Mouse (Mus musculus): ENCODE measurements at regions not wholly inside any gene's neighbourhood (a gene's known extent, or its start where the extent isn't known, plus 50 kb on each side); places are given as distances from the start of the nearest gene placed in this dataset.
A peak's percentile ranks its signal among the peaks of the same experiment; 100 is the strongest.

GRCm38 (mm10) chr16:51315608-51316007, 715.4 kb upstream of the Cblb start:
- no peak overlapping the region for H3K4me2 ChIP-seq
- H3K9ac ChIP-seq: no peak overlapping the region
- no peaks in the 10 kb centered on the region for H3K9me3 ChIP-seq (replicated peaks)
- no peaks in the 10 kb centered on the region for H3K4me1 ChIP-seq
- H3K4me3 ChIP-seq: no peak overlapping the region
- whole genome bisulfite sequencing: 14% methylated on average over 6 of the region's 6 CpGs
- H3K27ac ChIP-seq: no peak overlapping the region
- ATAC-seq: peak; percentile 68; the same call in 1 of the 2 replicates
- H3K27me3 ChIP-seq: no peaks in the 10 kb centered on the region
- H3K36me3 ChIP-seq (ENCODE audit: poor library complexity, severe bottlenecking): no peaks in the 10 kb centered on the region

DNA sequence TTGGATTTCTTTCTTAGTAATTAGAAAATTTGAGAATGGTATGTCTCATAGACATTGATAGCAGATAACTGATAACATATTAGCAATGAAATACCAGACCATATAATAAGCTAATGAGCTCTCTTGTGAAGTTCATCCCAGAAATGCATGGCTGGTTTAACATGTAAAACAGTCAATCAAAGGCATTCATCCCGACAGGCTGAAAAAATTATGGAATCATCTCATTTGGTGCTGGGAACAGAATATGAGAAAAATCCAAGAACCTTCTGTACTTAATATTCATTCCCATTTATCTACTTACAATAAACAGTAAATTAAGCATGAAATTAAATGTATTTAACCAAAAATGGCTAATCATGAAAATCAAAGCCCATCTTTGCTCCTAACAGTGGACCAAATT, 698.8 kb upstream of the Cblb start:
- H3K4me3 ChIP-seq: no peak overlapping the region

GRCm38 (mm10) chr16:51334972-51335371, 696.1 kb upstream of the Cblb start:
- no peaks in the 10 kb centered on the region for H3K27me3 ChIP-seq
- no peaks in the 10 kb centered on the region for H3K9me3 ChIP-seq (replicated peaks)
- no peak overlapping the region for H3K4me2 ChIP-seq
- H3K4me1 ChIP-seq: no peaks in the 10 kb centered on the region
- WGBS: 55% methylated on average over 7 of the region's 7 CpGs
- no peak overlapping the region for H3K27ac ChIP-seq
- ATAC-seq: no peak
- H3K36me3 ChIP-seq (ENCODE audit: poor library complexity, severe bottlenecking): no peaks in the 10 kb centered on the region
- H3K4me3 ChIP-seq: no peak overlapping the region
- H3K9ac ChIP-seq: no peak overlapping the region

More for the DNA sequence above, 698.8 kb upstream of the Cblb start:
- ATAC-seq: peak; percentile 55; the same call in 1 of the 2 replicates
- no peaks in the 10 kb centered on the region for H3K9me3 ChIP-seq (replicated peaks)
- no peaks in the 10 kb centered on the region for H3K27me3 ChIP-seq
- WGBS: 55% methylated on average over 1 of the region's 1 CpGs
- no peak overlapping the region for H3K4me2 ChIP-seq
- no peak overlapping the region for H3K9ac ChIP-seq
- no peaks in the 10 kb centered on the region for H3K4me1 ChIP-seq
- H3K36me3 ChIP-seq (ENCODE audit: poor library complexity, severe bottlenecking): no peaks in the 10 kb centered on the region
- no peak overlapping the region for H3K27ac ChIP-seq

DNA sequence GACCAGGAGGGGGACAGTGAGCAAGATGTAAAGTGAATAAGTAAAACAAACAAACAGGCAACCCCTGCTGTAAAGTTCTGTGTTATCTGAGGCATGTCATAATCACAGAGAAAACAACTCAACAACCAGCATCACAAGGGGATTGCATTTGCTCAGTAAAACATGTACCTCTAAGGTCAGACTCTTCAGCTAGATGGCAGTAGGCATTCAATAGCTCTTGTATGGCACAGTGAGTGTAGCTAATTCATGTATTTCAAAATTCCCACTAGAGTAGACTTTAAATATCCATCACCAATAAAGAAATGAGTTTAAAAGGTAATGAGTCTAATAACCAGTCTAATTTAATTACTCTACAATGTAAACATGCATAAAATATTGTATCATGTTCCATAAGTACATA, 683.9 kb upstream of the Cblb start:
- H3K27me3 ChIP-seq: no peaks in the 10 kb centered on the region
- H3K4me2 ChIP-seq: no peak overlapping the region
- no peak overlapping the region for H3K27ac ChIP-seq
- H3K9me3 ChIP-seq (replicated peaks): no peaks in the 10 kb centered on the region
- H3K4me3 ChIP-seq: no peak overlapping the region
- H3K4me1 ChIP-seq: no peaks in the 10 kb centered on the region
- H3K36me3 ChIP-seq (ENCODE audit: poor library complexity, severe bottlenecking): no peaks in the 10 kb centered on the region
- H3K9ac ChIP-seq: no peak overlapping the region
- no peak for ATAC-seq

DNA sequence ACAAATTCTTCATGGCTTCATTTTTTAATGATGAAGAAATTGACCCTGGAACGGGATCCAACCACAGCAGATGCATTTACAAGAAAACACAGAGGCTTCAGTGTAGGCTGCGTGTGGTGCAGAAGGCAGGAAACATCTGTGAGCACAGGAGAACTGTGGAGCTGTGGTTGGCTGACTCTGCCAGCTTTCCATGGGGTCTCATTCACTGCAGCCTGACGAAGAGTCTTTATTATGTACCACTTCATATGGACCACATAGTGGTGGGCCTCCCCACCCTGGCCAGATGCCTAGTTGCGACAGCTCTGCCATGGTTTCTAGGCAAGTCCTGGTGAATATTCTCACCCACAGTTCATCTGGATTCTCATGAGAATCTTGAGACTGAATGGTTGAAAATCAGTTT, 678.9 kb upstream of the Cblb start:
- no peak overlapping the region for H3K4me3 ChIP-seq
- no peak overlapping the region for H3K4me2 ChIP-seq
- no peaks in the 10 kb centered on the region for H3K27me3 ChIP-seq
- H3K9me3 ChIP-seq (replicated peaks): no peaks in the 10 kb centered on the region
- H3K9ac ChIP-seq: no peak overlapping the region
- H3K36me3 ChIP-seq (ENCODE audit: poor library complexity, severe bottlenecking): no peaks in the 10 kb centered on the region
- no peak overlapping the region for H3K27ac ChIP-seq
- no peak for ATAC-seq
- no peaks in the 10 kb centered on the region for H3K4me1 ChIP-seq
- 76% methylated on average over 4 of the region's 4 CpGs for WGBS

DNA sequence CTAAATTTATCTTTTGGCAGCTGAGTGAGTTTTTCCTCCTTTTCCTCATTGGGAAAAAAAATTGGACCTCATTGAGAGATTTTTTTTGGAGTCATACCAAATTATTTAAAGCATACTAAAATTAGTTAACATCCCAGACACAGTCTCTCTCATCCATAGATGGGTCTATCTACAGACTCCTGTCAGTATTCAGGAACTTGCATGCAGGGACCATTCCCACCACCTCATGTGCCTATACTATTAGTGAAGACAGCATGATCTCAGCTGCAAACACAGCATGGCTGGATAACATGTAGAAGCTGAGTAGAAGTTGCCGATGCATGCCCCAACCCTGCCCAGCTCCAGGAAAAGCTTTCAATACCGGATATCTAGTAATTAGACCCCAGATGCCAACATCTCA, 677.2 kb upstream of the Cblb start:
- no peaks in the 10 kb centered on the region for H3K9me3 ChIP-seq (replicated peaks)
- H3K4me2 ChIP-seq: no peak overlapping the region
- no peaks in the 10 kb centered on the region for H3K36me3 ChIP-seq (ENCODE audit: poor library complexity, severe bottlenecking)
- 80% methylated on average over 2 of the region's 2 CpGs for WGBS
- H3K4me1 ChIP-seq: no peaks in the 10 kb centered on the region
- H3K27me3 ChIP-seq: no peaks in the 10 kb centered on the region
- no peak overlapping the region for H3K27ac ChIP-seq
- H3K9ac ChIP-seq: no peak overlapping the region
- ATAC-seq: 0 out of 2 replicates have a peak, but pooled peaks have one; percentile 61
- no peak overlapping the region for H3K4me3 ChIP-seq

GRCm38 (mm10) chr16:51370070-51370469, 661.0 kb upstream of the Cblb start:
- no peak for ATAC-seq
- no peak overlapping the region for H3K4me3 ChIP-seq
- no peaks in the 10 kb centered on the region for H3K27me3 ChIP-seq
- H3K4me2 ChIP-seq: no peak overlapping the region
- 72% methylated on average over 1 of the region's 1 CpGs for WGBS
- H3K27ac ChIP-seq: no peak overlapping the region
- no peaks in the 10 kb centered on the region for H3K36me3 ChIP-seq (ENCODE audit: poor library complexity, severe bottlenecking)
- no peaks in the 10 kb centered on the region for H3K4me1 ChIP-seq
- no peak overlapping the region for H3K9ac ChIP-seq
- no peaks in the 10 kb centered on the region for H3K9me3 ChIP-seq (replicated peaks)

- 3% methylated on average over 2 of the region's 2 CpGs for WGBS
- ATAC-seq: no peak
- no peaks in the 10 kb centered on the region for H3K9me3 ChIP-seq (replicated peaks)
These were observed 644.6 kb upstream of the Cblb start for GRCm38 (mm10) chr16:51386456-51386855.

GRCm38 (mm10) chr16:51387498-51387897, 643.5 kb upstream of the Cblb start:
- Histone ChIP-seq H3K4me1 (peaks cover 6% of the 10 kb centered on the region; the same call in 1 of the 2 replicates), H3K36me3 (ENCODE audit: poor library complexity, severe bottlenecking) (no peaks in the 10 kb centered on the region), H3K27ac (no peak overlapping the region), H3K4me2 (no peak overlapping the region), H3K4me3 (no peak overlapping the region), H3K27me3 (no peaks in the 10 kb centered on the region), H3K9me3 (replicated peaks) (no peaks in the 10 kb centered on the region), H3K9ac (no peak overlapping the region)
- 45% methylated on average over 1 of the region's 1 CpGs for WGBS
- no peak for ATAC-seq

More at GRCm38 (mm10) chr16:51386456-51386855, 644.6 kb upstream of the Cblb start:
- Histone ChIP-seq H3K27ac (no peak overlapping the region), H3K27me3 (no peaks in the 10 kb centered on the region), H3K36me3 (ENCODE audit: poor library complexity, severe bottlenecking) (no peaks in the 10 kb centered on the region), H3K4me3 (no peak overlapping the region), H3K4me2 (no peak overlapping the region), H3K9ac (no peak overlapping the region), H3K4me1 (peaks cover 6% of the 10 kb centered on the region; the same call in 1 of the 2 replicates)

DNA sequence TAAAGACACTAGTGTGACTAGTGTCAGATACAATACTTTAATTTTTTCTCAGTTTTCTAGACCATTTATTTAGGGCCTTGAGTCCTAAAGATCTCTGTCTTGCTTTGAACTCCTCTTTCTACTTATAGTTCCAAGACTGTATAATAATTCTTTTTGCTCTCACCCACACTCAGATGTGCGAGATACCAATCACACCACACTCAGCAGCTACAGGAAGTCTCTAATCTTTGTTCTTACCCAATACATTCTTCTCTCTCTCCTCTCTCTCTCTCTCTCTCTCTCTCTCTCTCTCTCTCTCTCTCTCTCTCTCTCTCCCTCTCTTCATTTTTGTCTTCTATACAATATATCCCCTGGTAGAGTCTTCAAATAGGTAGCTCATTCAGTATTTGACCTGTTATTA, 637.2 kb upstream of the Cblb start:
- H3K9ac ChIP-seq: no peak overlapping the region
- H3K4me3 ChIP-seq: no peak overlapping the region
- WGBS: 73% methylated on average over 1 of the region's 1 CpGs
- no peaks in the 10 kb centered on the region for H3K36me3 ChIP-seq (ENCODE audit: poor library complexity, severe bottlenecking)
- H3K4me1 ChIP-seq: no peaks in the 10 kb centered on the region
- no peak overlapping the region for H3K27ac ChIP-seq
- no peaks in the 10 kb centered on the region for H3K9me3 ChIP-seq (replicated peaks)
- H3K27me3 ChIP-seq: no peaks in the 10 kb centered on the region
- ATAC-seq: no peak
- H3K4me2 ChIP-seq: no peak overlapping the region
